Mouse (Mus musculus) Muller cell, postnatal 12 days (primary cell): ENCODE measurements at regions not wholly inside any gene's neighbourhood (a gene's known extent, or its start where the extent isn't known, plus 50 kb on each side); places are given as distances from the start of the nearest gene placed in this dataset.
A peak's percentile ranks its signal among the peaks of the same experiment; 100 is the strongest.

Experiments
- DNase-seq: peaks from one replicate; pipeline ENCODE4 v3.0.0-alpha.2; 2015; ENCODE audit errors: inconsistent ontology term

DNA sequence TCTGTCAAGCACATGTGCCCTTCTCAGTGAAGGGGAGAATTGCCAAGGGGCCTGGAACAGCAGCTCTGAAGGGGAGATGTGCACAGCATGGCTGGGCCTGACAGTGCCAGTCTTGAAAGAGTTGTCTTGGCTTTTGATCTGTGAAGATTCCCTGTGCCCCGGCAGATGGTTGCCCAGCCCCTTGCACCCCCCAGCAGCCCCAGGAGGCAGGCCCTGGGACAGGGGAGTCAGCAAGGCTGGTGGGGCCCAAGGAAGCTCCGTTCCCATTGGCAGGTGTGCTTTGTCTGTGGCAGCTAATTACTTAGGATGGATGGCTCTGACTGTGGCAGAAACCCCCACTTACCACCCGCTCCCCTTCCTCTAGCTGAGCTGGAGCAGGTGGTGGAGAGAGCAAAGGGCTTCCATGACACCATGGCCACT lies 58.6 kb downstream of the Tspan17 start:
- no peak for DNase-seq

DNA sequence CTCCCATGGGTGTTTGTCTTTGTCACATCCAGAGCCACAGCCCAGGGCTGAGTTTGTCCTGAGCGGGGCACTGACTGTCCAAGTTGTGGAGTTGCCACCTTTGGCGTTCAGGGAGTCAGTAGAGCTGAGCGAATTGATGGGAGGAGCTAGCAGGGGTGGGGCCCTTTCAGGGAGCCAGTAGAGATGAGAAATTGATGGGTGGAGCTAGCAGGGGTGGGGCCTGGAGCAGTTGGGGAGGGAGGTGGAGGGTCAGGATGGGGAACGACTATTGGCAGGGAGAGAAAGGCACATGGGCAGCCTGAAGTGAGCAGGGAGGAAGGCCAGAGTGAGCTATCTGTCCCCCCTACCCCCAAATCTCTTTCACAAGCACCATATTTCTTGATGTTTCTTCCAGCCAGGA lies 62.0 kb downstream of the Tspan17 start:
- DNase-seq: no peak

DNA sequence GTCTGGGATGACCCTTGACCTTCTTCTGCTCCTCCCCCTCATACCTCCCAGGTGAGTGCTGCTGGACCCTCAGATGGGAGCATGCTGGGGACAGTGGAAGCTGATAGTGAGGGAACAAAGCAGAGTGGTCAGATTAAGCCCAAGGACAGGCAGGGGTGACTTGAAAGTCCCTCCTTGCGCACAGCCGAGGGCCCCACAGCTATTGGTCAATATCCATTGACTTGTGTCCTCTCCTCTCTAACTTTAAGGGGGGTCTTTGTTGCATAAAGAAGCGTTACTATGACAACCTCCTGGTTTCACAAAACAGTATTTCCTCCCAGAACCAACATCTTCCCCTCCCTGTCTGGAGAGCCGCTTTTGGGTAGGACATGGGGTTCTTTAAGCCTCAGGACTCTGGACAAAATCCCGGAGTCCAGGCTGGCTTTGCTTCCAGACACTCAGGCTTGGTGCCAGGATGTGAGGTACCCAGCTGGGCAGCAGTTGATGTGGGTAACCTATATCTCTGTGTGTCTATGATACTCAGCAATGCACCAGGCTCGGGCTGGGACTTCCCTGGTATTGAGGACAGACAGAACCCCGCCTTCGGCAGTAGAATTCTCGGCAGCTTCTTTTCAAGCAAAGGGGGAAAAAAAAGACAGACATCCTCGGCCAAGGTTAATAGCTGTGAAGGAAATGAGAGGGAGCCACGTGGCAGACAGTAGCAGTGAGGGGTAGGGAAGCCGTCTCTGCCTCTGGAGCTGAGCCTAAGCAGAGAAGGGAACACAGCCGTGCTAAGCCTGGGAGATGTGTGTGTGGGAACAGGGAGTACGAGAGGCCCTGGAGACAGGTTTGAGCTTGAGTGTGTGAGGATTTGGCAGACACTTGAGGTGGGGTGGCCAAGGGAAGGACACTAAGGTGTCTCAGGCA lies 66.4 kb downstream of the Tspan17 start:
- DNase-seq: peak; percentile 36

DNA sequence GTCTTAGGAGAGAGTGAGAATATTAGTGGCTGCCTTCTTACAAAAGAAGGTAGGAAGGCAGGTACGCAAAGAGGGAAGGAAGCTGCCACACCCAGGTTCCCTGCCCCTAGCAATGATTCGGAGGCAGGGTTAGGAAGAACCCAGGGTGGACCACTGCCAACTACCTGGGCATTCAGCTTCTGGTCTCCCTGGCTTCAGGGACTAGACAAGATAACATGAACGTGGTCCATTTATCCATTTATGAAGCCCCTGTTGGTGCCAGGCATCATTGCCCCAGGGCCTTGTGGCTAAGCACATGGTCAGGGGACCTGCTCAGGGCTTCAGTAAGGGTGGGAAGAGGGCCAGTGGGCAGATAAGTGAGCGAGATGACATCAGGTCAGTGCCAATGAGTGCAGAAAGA lies 73.8 kb downstream of the Tspan17 start:
- DNase-seq: no peak

DNA sequence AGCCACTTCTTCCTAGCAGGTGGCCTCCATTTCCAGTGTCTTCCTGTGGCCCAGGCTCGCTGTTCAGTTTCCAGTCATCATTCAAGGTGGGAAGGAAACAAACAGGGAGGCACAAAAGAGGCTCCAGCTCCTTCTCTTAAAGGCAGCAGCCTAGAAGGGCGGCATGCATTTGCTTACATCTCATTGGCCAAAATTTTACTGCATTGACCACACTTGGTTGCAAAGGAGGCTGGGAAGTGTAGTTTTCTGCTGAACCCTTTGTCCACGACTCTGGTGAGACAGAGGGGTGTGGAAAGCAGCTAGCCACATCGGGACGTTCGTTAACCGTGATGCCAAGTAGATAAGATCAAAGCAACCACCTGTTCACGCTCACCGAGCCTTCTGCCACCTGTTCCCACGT lies 74.9 kb downstream of the Tspan17 start:
- no peak for DNase-seq

DNA sequence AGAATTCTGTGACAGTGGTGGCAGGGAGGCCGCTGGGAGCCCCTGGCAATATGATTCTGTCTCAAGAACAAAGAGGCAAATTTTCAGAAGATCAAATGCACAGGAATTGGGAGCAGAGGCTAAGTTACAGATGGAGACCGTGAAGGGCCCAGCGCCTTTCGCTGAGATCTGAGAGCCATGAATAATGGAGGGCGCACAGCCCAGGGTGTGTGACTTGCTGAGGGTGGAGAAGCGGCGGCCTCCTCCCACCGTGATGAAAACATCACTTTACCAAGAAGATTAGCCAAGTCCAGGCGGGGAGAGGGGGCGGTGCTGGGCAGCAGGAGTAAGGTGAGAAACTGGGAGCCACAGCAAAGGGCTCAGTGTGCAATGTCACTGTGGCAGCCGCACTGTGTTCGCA lies 77.2 kb upstream of the Unc5a start:
- DNase-seq: no peak

DNA sequence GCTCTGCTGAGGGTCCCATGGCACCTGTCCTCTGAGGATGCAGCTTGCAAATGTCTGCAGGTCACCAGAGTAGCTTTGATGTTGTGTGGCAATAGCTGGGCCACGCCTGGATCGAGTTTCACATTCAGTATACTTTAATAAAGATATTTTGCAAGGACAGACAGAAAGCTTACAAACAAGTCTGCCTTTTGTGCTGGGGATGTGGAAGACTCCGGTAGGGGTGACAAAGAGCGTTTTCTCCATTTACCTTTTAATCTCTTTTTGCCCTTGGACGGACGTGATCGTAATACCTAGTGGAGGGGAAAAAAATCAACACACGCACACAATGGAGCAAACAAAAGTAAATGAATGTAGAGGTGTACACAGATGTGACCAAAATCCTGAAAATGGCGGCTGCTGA lies 75.3 kb upstream of the Unc5a start:
- no peak for DNase-seq

DNA sequence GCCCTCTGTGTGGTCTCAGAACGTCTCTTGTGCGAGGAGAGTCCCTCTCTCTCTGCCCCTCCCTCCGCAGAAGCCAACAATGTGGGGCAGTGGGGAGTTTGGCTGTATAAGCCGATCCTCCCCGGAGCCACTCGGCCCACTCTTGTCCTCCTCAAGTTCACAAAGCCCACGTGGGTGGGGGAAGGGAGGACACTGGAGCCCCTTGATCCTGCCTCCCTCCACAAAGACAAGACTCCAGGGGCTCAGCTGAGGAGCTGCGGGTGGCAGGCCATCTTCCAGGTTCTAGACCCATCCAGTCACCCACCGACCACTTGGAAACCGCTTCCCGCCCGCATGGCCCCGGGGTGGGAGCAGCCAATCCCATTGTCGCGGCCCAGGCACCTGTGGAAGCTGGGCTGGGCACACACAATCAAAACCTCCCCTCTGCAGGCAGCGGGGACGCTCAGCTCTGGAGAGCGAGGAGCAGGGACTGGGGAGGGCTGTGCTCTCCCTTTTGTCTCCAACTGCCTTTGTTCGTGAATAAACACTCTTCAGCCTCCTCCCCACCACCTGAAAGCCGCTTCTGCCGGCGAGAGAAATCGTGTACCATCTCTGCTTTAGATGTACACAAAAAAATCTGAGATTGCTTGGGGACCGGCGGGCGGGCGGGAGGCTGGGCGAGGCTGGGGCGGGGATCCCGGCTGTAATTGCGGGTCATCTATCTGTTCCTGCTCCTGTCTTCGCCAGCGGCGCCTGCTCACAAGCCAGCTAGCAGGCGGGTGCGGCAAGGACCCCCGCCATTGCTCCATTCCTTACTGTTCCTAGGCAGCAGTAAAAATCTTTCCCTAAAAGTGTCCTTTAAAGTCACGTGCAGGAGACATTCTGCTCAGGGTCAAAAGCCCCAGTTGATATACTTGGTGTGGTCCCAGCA lies 74.7 kb upstream of the Unc5a start:
- DNase-seq: no peak

DNA sequence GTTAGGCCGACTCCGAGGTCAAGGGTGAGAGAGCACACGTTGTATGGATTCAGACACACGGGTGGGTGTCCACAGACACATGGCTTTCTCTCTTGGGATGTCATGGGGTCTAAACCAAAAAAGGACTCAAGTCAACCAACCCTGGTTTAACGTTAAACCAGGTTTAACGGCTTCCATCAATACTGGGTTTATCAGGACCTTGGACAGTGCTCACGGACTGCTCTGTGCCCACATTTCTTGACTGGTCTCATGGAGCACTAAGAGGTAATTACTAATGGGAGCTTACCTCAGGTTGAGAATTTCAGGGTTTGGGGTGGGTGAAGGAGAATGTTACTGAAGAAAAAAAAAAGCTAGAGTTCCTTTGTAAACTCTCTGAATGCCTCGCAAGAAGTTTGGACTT lies 72.7 kb upstream of the Unc5a start:
- DNase-seq: no peak

DNA sequence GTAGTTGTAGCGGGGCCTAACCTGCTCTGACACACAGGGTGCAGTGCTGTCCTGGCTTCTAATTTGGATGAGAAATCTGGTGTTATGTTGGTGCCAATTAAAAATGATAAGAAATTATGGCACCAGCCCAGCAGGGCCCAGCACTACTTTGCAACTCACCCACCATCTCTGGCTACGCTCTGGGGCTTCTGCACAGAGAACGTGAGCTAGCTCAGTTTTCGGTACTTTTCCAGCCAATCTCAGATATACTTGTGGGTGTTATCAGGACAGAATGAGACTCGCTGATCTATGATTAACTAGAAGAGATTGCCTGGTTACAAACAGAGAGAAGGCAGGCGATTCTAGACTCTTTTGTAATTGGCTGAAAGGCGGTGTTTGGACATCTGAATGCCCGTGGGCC lies 71.6 kb upstream of the Unc5a start:
- no peak for DNase-seq

DNA sequence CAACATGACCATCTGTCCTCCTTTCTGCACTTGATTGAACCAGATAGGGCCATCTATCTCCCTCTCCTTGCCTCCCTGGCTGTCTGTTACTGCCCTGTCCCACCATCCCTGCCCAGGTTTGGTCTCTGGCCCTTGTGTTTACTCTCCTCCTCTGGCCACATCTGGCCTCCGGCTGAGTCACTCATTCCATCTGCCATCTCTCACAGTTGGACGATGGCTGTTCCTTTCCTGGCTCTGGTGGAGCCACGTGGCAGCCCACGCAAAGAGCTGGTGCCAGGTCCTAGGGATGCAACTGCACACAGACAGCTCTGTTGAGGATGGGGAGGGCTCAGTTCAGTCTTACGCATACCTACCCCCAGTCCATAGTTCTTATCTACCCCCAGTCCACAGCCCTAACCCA lies 69.9 kb upstream of the Unc5a start:
- no peak for DNase-seq

DNA sequence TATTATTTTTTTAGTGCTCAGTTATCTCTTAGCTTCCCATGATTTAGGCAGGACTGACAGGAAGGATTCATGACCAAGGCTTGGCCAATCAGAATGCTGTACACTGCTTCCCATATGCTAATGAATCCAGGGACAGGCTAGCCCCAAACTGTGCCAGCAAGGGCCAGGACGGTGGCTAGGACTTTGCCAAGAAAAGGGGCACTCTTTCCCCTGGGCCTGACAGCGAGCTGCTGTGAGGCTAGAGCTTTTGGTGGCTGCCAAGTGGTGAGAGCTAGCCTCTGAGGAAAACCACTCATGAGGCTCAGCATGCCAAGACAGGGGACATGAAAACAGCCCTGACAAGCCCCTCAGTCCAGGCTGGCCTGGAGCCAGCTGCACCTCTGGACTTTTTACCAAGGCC lies 69.0 kb upstream of the Unc5a start:
- DNase-seq: no peak

DNA sequence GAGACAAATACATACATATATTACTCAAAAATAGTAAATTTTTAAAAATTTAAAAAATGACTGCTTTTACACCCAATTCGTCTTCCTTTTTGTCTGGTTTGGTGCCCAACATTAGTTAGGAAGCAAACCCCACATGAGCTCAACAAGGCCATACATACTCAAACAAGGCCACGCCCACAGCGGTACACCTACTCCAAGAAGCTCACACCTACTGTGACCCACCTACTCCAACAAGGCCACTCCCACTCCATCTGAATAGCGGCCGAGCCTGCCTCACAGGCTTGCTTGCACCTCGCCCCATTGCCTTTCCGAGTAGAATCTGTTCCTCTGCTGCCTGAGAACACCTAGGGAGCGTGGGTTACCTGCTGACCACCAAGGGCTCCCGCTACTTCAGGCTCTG lies 66.4 kb upstream of the Unc5a start:
- no peak for DNase-seq

DNA sequence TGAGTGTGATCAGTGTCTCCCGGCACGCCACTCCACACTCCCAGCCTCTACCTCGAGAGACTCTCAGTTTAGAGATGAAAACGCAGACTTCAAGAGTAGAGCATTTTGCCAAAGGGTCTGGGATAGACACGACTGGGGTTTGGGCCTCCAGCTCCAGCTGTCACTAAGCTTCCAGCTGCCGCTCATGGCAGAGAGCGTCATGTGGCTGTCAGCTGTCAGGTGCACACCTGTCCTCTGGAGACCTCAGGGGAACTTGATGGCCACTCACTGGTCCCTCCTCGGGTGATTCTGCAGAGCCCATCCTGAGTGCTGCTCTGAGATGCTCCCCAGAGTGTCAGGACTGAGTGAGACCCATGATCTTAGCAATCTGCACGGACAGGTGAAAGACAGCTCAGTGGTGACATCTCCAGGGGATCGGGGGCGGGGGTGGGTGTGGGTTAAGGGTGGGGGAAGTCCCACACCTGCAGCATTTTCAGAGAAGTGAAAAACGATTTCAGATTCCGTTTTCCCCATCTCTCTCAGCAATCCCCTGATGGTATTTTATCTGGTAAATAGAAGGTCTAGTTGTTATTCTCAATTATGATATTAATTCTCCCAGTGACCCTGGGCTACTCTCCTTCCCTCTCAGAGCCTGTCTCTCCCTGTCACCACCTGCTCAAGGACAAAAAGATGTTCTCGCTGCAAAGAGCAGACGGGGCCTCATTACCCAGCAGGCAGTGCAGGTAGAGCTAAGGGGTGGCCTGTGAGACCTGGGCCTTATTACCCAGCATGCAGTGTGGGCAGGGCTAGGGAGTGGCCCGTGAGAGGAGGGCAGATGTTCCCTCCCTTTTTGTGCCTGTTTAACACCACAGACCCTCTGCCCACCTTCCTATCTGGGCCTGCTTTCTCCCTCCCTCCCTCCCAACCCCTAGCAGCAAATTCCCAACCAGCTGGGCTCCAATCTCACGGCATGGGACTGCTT lies 65.2 kb upstream of the Unc5a start:
- DNase-seq: no peak

DNA sequence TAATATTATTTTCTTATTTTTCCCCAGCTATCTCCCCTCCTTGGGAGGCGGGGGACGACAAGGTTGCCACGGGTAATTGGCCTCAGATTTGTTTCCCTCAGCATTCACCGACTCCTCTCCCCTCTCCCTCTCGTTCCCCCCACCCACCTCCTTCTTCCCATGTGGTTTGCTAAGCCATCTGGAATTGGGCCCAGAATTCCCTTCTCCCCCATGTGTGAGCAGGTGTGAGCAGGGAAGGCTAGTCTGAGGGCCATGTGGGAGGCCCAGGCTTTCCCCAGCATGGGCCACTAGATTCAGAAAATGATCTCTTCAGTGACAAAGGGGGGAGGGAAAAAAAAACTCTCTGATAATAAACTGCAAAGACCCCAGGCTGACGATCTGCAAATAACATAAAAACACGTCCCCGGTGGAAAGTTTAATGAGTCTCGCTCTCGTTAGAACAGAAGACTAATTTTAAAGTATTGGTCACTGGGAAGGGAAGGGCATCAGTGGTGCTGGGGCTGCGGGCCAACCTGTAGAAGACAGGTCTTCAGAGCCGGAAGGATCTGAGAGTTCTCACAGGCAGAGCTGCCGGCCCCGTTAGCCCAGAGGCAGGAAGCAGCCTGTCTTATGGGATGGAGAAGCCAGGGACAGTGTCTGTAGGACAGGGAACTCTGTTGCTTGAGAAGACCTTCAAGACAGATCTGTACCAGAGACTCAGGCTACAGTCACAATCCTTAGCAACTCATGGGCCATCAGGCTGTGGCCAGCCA lies 64.3 kb upstream of the Unc5a start:
- no peak for DNase-seq

DNA sequence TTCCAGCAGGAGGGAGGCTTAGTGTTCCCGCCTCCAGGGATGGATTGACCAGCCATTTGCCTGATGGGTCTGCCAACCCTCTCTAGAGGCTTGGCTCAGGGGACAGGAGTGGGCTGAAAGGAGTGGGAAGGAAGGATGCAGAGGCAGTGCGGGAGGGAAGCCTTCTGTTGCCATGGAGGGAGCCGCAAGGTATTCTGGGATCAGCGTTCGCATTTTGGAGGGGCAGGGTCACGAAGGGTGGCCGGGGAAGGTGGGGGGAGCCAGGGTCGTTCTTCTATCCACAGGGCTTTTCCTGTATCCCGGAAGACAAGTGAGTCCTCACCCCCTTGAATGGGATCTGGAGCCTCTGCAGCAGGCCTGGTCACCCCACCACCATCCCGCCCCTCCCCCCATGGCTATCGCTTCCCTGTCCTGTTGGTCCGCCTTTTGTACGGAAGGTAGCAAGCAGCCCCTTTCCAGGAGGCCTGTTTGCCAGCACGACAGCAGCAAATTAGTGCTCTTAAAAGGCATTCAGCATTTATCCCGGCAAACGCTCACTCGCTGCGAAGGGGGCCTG lies 61.8 kb upstream of the Unc5a start:
- no peak for DNase-seq

DNA sequence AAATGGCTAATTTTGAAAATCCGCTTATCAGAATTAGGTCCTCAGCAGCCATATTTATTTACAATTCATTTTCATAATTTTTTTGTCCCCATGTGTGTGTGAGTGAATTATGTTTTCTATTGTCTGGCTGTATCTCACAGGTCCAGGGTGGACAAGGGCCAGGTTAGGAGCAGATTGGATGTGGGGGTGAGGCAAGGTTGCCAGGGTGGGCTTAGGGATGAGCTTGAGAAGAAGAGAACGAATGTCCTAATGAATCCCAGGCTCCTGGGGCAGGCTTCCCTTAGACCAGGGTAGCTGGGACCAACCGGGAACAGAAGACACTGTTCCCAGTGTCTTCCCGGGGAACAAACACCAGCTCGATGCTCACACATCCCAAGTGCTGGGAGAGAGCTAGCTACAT lies 61.2 kb upstream of the Unc5a start:
- no peak for DNase-seq

DNA sequence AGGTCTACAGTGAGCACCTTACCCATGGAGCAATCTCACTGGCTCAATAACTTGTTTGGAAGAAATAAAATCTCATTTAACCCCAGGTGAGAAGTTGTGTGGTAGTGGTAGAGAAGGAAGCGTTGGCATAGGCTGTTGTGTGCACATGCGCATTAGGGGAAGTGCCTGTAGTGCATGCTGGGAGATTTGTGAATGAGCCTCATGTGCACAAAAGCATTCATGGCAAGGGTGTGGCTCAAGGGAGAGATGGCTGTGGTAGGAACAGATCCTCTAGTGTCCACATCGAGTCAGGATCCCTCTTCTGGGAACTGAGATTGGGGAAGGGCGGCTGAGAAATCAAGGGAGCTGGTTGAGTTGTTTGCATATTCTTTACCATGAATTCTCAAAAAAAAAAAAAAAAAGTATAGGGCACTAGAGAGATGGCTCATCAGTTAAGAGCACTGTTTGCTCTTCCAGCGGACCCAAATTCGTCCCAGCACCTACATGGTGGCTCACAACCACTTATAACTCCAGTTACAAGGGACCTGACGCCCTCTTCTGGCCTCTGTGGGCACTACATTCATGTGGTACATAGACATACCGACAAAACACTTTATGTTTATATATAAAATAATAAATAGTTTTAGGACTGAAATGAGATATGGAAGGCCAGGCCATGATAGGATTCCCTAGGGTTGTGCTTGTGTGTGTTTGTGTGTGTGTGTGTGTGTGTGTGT lies 59.4 kb upstream of the Unc5a start:
- DNase-seq: no peak

DNA sequence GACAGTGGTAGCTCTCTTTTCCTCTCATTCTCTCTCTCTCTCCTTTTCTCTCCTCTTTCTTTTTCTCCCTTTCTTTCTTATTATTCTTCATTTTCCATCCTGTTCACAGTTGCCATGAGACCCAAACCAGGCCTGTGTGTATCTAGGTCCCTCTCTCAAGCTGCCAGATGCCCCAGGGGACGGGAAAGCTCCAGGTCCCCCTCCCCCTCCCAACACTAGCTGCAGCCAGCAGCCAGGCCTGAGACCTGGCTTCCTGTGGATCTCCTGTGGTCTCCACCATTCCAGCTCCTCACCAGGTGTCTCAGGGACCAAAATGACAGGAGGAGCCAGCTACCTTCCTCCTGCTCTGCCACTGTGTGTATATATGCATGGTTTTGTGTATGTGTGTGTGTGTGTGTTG lies 56.6 kb upstream of the Unc5a start:
- DNase-seq: no peak

DNA sequence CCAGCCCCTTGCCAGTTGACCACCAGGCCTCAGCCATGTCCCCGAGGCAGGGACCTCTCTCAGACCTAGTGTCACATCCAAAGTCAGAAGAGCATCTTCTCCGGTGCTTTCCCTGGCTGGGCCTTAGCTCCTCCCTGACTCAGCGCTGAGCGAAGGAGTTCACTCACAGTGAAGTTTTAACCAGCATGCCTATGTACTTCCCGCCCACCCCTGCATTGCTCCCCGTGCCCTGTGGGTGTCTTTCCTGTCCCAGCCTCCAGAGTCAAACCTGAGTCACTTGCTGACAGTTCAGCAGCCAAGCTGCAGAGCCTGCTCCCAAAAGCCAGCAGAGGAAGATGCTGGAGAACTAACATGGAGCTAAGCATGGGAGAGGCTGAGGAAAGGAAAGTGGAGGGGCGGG lies 55.6 kb upstream of the Unc5a start:
- DNase-seq: no peak
